Mouse (Mus musculus): ENCODE results near the gene Snw1.

The Snw1 gene

GRCm38 (mm10) chr12:87423700-87424099 is 48.4 kb downstream of the Snw1 start:
- no peak for DNase-seq (ENCODE audit: extremely low spot score, low spot score)

GRCm38 (mm10) chr12:87421708-87422507 is 50.2 kb downstream of the Snw1 start:
- no peak for DNase-seq (ENCODE audit: extremely low spot score, low spot score)

GRCm38 (mm10) chr12:87419974-87420485 is 52.0 kb downstream of the Snw1 start:
- no peak for DNase-seq (ENCODE audit: extremely low spot score, low spot score)

GRCm38 (mm10) chr12:87418921-87419320 is 53.2 kb downstream of the Snw1 start:
- peak; percentile 28 for DNase-seq (ENCODE audit: extremely low spot score, low spot score)

GRCm38 (mm10) chr12:87416690-87417089 is 55.4 kb downstream of the Snw1 start:
- DNase-seq (ENCODE audit: extremely low spot score, low spot score) = peak; percentile 50

- no peak for DNase-seq (ENCODE audit: extremely low spot score, low spot score)
These were observed 56.7 kb downstream of the Snw1 start for GRCm38 (mm10) chr12:87415358-87415757.

GRCm38 (mm10) chr12:87413179-87413790 is 58.8 kb downstream of the Snw1 start:
- peak; percentile 73 for DNase-seq (ENCODE audit: extremely low spot score, low spot score)

GRCm38 (mm10) chr12:87410999-87411398 is 61.1 kb downstream of the Snw1 start:
- no peak for DNase-seq (ENCODE audit: extremely low spot score, low spot score)

- DNase-seq (ENCODE audit: extremely low spot score, low spot score) = no peak
These were observed 63.0 kb downstream of the Snw1 start for GRCm38 (mm10) chr12:87409123-87409522.

GRCm38 (mm10) chr12:87407869-87408605 is 64.0 kb downstream of the Snw1 start:
- DNase-seq (ENCODE audit: extremely low spot score, low spot score) = no peak

- DNase-seq (ENCODE audit: extremely low spot score, low spot score) = no peak
These were observed 66.4 kb downstream of the Snw1 start for GRCm38 (mm10) chr12:87405721-87406120.

- DNase-seq (ENCODE audit: extremely low spot score, low spot score) = no peak
These were observed 66.9 kb downstream of the Snw1 start for GRCm38 (mm10) chr12:87405165-87405564.

- no peak for DNase-seq (ENCODE audit: extremely low spot score, low spot score)
These were observed 70.2 kb downstream of the Snw1 start for GRCm38 (mm10) chr12:87401883-87402282.

- DNase-seq (ENCODE audit: extremely low spot score, low spot score) = no peak
These were observed 72.8 kb downstream of the Snw1 start for GRCm38 (mm10) chr12:87399119-87399819.

All from neural tube, embryonic 10.5 days (tissue).